Comparison of ENCODE assay signal across 14 mouse cellular contexts in the genomic region with DNA sequence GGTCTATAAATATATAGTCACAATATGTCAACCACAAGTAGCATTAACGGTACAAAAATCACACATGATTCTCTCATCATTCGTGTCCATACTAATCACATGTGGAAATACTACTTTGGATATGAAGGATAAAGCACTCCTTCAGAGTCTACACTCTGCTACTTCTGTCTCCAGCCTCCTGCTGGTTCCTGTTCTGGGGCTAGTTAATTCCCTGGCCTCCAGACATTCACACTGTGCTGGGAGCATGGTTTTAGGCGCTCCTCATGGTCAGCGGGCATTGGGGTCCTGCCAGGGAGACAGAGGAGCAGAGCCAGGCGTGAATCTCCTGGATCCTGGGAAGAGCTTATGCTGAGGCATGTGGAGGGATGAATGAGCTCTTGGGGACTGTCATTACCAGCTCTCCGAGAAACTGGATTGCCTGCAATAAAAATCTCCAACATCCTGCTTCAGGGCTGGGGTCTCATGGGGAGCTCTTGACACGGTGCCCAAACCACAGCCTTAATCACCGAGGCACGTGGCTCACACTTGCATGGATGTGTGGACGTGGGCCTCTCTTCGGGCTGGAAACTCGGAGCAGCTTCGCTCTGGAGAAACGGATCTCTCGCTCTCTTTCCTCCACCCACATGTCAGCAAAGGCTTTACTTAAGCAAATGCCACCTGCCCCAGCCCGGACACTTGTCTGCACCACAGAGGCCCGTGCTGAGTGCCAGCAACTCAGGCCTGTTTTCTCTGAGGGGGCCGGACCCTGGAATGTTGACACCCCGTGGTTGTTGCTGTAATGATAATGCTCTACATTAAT.
DNase-seq lines count a peak whose midpoint lies in the region; ATAC-seq and TF ChIP-seq lines count a peak whose summit lies in the region.
"Had no signal": no experiment of that assay in that cellular context is flagged by ENCODE, and none has a peak within 500 bp of the region (broad histone marks: within the 10 kb centered on the region; RNA-seq: fewer than 3 reads in every experiment).

No protein-coding gene starts in this region.

- no peaks in the 10 kb centered on the region for H3K9me3 ChIP-seq in forebrain, embryonic 10.5 days
- no peaks in the 10 kb centered on the region for H3K9me3 ChIP-seq in forebrain, embryonic 11.5 days (ENCODE audit: control insufficient read depth, low read length)
- 0 out of 2 replicates have a peak, but pooled peaks cover 4% of the 10 kb centered on the region for H3K9me3 ChIP-seq in liver, embryonic 12.5 days (replicated peaks)
- no peaks in the 10 kb centered on the region; the same call in 1 of the 2 replicates for H3K9me3 ChIP-seq in liver, postnatal 0 days (ENCODE audit: low read length)
- H3K9me3 ChIP-seq in neural tube, embryonic 14.5 days (ENCODE audit: control insufficient read depth, low read length), result no peaks in the 10 kb centered on the region

- H3K27ac ChIP-seq in forebrain, embryonic 10.5 days, result peak overlapping the region; percentile 25; the same call in 1 of the 2 replicates
- H3K27ac ChIP-seq in forebrain, embryonic 11.5 days (ENCODE audit: low read depth, low read length), result no peak overlapping the region
- peak overlapping the region; percentile 85 for H3K27ac ChIP-seq in liver, embryonic 12.5 days
- H3K27ac ChIP-seq in liver, postnatal 0 days (ENCODE audit: low read depth), result no peak overlapping the region
- H3K27ac ChIP-seq in neural tube, embryonic 14.5 days (ENCODE audit: low read depth, low read length), result peak overlapping the region; percentile 48; the same call in 1 of the 2 replicates
- H3K27ac ChIP-seq: stomach, postnatal 0 days had no signal

- DNase-seq in forebrain, embryonic 10.5 days (ENCODE audit: extremely low spot score, low spot score), result no peak
- DNase-seq in forebrain, embryonic 11.5 days (ENCODE audit: low spot score), result no peak
- no peak for DNase-seq in liver, postnatal 0 days
- peak; percentile 53 for DNase-seq in gastrocnemius, postnatal 14 days
- DNase-seq in cerebellum, adult 18-20 months, result no peak
- DNase-seq: adrenal gland, postnatal 10 days; cerebellum, adult 8-10 months; heart, postnatal 14 days; kidney, postnatal 36 days; right cerebral cortex, postnatal 25 days had no signal

- no peak for TF ChIP-seq CTCF in liver, postnatal 0 days (IDR thresholded peaks at IDR 0.05; ENCODE audit: low read depth)

- intact Hi-C loops in gastrocnemius, postnatal 14 days (cut with DNase I; ENCODE audit: low total_unique reads), result no loop called here

- H3K4me1 ChIP-seq in forebrain, embryonic 10.5 days, result peaks cover 9% of the 10 kb centered on the region
- no peaks in the 10 kb centered on the region; the same call in 1 of the 2 replicates for H3K4me1 ChIP-seq in forebrain, embryonic 11.5 days (replicated peaks; ENCODE audit: control insufficient read depth, insufficient read depth, low read length)
- H3K4me1 ChIP-seq in liver, embryonic 12.5 days, result peaks cover 63% of the 10 kb centered on the region
- no peaks in the 10 kb centered on the region for H3K4me1 ChIP-seq in liver, postnatal 0 days (ENCODE audit: insufficient read depth)
- peaks cover 15% of the 10 kb centered on the region for H3K4me1 ChIP-seq in neural tube, embryonic 14.5 days (ENCODE audit: control insufficient read depth, insufficient read depth, low read length)

- H3K4me2 ChIP-seq in forebrain, embryonic 11.5 days (ENCODE audit: low read depth, low read length, severe bottlenecking), result no peak overlapping the region
- H3K4me2 ChIP-seq in liver, embryonic 12.5 days, result no peak overlapping the region
- no peak overlapping the region for H3K4me2 ChIP-seq in liver, postnatal 0 days (ENCODE audit: low read depth, low read length)
- H3K4me2 ChIP-seq in neural tube, embryonic 14.5 days (ENCODE audit: low read depth, low read length), result no peak overlapping the region

- H3K36me3 ChIP-seq in forebrain, embryonic 10.5 days (replicated peaks), result no peaks in the 10 kb centered on the region
- no peaks in the 10 kb centered on the region for H3K36me3 ChIP-seq in forebrain, embryonic 11.5 days (ENCODE audit: control insufficient read depth, insufficient read depth, low read length)
- no peaks in the 10 kb centered on the region for H3K36me3 ChIP-seq in liver, embryonic 12.5 days
- H3K36me3 ChIP-seq in liver, postnatal 0 days (replicated peaks; ENCODE audit: insufficient read depth, low read length), result no peaks in the 10 kb centered on the region
- no peaks in the 10 kb centered on the region for H3K36me3 ChIP-seq in neural tube, embryonic 14.5 days (ENCODE audit: control insufficient read depth, insufficient read depth, low read length)

- H3K27me3 ChIP-seq in forebrain, embryonic 10.5 days (ENCODE audit: poor library complexity, severe bottlenecking), result no peaks in the 10 kb centered on the region; the same call in 1 of the 2 replicates
- no peaks in the 10 kb centered on the region for H3K27me3 ChIP-seq in forebrain, embryonic 11.5 days (ENCODE audit: control insufficient read depth, insufficient read depth, low read length)
- peaks cover 19% of the 10 kb centered on the region for H3K27me3 ChIP-seq in liver, embryonic 12.5 days (replicated peaks)
- no peaks in the 10 kb centered on the region for H3K27me3 ChIP-seq in liver, postnatal 0 days (ENCODE audit: insufficient read depth, low read length)
- H3K27me3 ChIP-seq in neural tube, embryonic 14.5 days (ENCODE audit: control insufficient read depth, insufficient read depth, low read length), result no peaks in the 10 kb centered on the region

- ATAC-seq in forebrain, embryonic 11.5 days (replicated peaks; ENCODE audit: low FRiP score), result no peak
- no peak for ATAC-seq in liver, embryonic 12.5 days
- ATAC-seq in liver, postnatal 0 days, result no peak
- ATAC-seq in neural tube, embryonic 14.5 days (ENCODE audit: low read depth), result peak; percentile 67
- no peak for ATAC-seq in erythroblast, adult 5-6 weeks (replicated peaks; ENCODE audit: low FRiP score, poor library complexity, severe bottlenecking)

- H3K4me3 ChIP-seq in forebrain, embryonic 10.5 days, result no peak overlapping the region
- no peak overlapping the region for H3K4me3 ChIP-seq in forebrain, embryonic 11.5 days (ENCODE audit: low read depth, low read length)
- no peak overlapping the region for H3K4me3 ChIP-seq in liver, embryonic 12.5 days
- no peak overlapping the region for H3K4me3 ChIP-seq in liver, postnatal 0 days (ENCODE audit: low read depth, low read length)
- no peak overlapping the region for H3K4me3 ChIP-seq in neural tube, embryonic 14.5 days (ENCODE audit: low read depth, low read length)

- WGBS in forebrain, embryonic 10.5 days, result 91% methylated on average over 19 of the region's 19 CpGs
- WGBS in forebrain, embryonic 11.5 days, result 91% methylated on average over 19 of the region's 19 CpGs
- WGBS in liver, embryonic 12.5 days (ENCODE audit: insufficient replicate concordance), result 75% methylated on average over 19 of the region's 19 CpGs
- WGBS in liver, postnatal 0 days (ENCODE audit: insufficient replicate concordance), result 80% methylated on average over 19 of the region's 19 CpGs
- WGBS in neural tube, embryonic 14.5 days, result 45% methylated on average over 19 of the region's 19 CpGs

- no peak overlapping the region for H3K9ac ChIP-seq in forebrain, embryonic 11.5 days (ENCODE audit: low read length)
- H3K9ac ChIP-seq in liver, embryonic 12.5 days, result peak overlapping the region; percentile 52; the same call in 1 of the 2 replicates
- H3K9ac ChIP-seq in liver, postnatal 0 days (replicated peaks), result no peak overlapping the region
- no peak overlapping the region for H3K9ac ChIP-seq in neural tube, embryonic 14.5 days (replicated peaks; ENCODE audit: low read depth, low read length)

- TF ChIP-seq EP300 in liver, postnatal 0 days (IDR thresholded peaks at IDR 0.05; ENCODE audit: low read depth), result no peak

Comparison
In these comparisons a context has a peak if more than half of its experiments do, and no peak if none do; other contexts are left out.
1. H3K27ac ChIP-seq: peak in forebrain, embryonic 10.5 days (single experiment), liver, embryonic 12.5 days (single experiment) and neural tube, embryonic 14.5 days (single experiment); none in forebrain, embryonic 11.5 days (single experiment) and liver, postnatal 0 days (single experiment).